Mouse (Mus musculus): ENCODE data around the gene Vmn1r205. TPM values are rescaled to one million over a fixed set of nuclear protein-coding genes. Genes with fewer than 3 reads are reported as not detected.
"Not testable (repeated sequence)": the region's sequence is repeated elsewhere in the genome, so short reads cannot be mapped to it uniquely, and the experiment has no call there.

Vmn1r205 gene
- not detected for total RNA-seq (2022)

- no peak for DNase-seq
Measured at GRCm38 (mm10) chr13:22592900-22593299, at the start of gene Vmn1r205. TSS of gene Vmn1r205 (minus strand) at chr13:22593000.

- not testable (repeated sequence) for DNase-seq
Measured at GRCm38 (mm10) chr13:22624151-22624550, 31.4 kb upstream of the Vmn1r205 start, which contains the start of gene Vmn1r206. TSS of gene Vmn1r206 (minus strand) at chr13:22624251.

- DNase-seq: not testable (repeated sequence)
Measured at GRCm38 (mm10) chr13:22583336-22583735, 9.5 kb downstream of the Vmn1r205 start.

GRCm38 (mm10) chr13:22574911-22575310 lies 17.9 kb downstream of the Vmn1r205 start:
- DNase-seq: not testable (repeated sequence)

- not testable (repeated sequence) for DNase-seq
Measured at GRCm38 (mm10) chr13:22552898-22553297, 39.9 kb downstream of the Vmn1r205 start, which contains the start of gene Vmn1r204. TSS of gene Vmn1r204 (plus strand) at chr13:22553198.

Other genes starting within 250 kb of the Vmn1r205 start
- not detected for gene Vmn1r198, start 242.6 kb downstream of the Vmn1r205 start, total RNA-seq (2022)
- gene Vmn1r199, start 213.2 kb downstream of the Vmn1r205 start, total RNA-seq (2022): not detected
- not detected for gene Vmn1r200, start 202.6 kb downstream of the Vmn1r205 start, total RNA-seq (2022)
- gene Vmn1r201, start 121.1 kb downstream of the Vmn1r205 start, total RNA-seq (2022): not detected
- gene Vmn1r202, start 87.6 kb downstream of the Vmn1r205 start, total RNA-seq (2022): under 1 TPM in 1 of 4 experiments, not detected in 3; 0.06 TPM
- not detected for gene Vmn1r203, start 74.9 kb downstream of the Vmn1r205 start, total RNA-seq (2022)
- not detected for gene Vmn1r204, start 39.8 kb downstream of the Vmn1r205 start, total RNA-seq (2022)
- gene Vmn1r206, start 31.3 kb upstream of the Vmn1r205 start, total RNA-seq (2022): not detected
- not detected for gene Vmn1r207-ps, start 136.6 kb upstream of the Vmn1r205 start, total RNA-seq (2022)
- not detected for gene Vmn1r208, start 184.4 kb upstream of the Vmn1r205 start, total RNA-seq (2022)
- gene Vmn1r209, start 216.7 kb upstream of the Vmn1r205 start, total RNA-seq (2022): under 1 TPM in 1 of 4 experiments, not detected in 3; 0.06 TPM
- gene Vmn1r210, start 238.3 kb upstream of the Vmn1r205 start, total RNA-seq (2022): not detected